Mouse (Mus musculus) cerebellum, adult 2 months (tissue): Measurements from ENCODE around the gene Olfr1463. TPM values are rescaled to one million over a fixed set of nuclear protein-coding genes. Genes with fewer than 3 reads are reported as not detected.

ENCODE experiments used
- DNase-seq, 2 experiments: peaks; one replicate each; pipeline ENCODE4 v3.0.0; 2021
- H3K27ac ChIP-seq: fragments of 200-500 bp; 2 replicates; pipeline ENCODE4 v1.5.1; 2012; ENCODE audit warnings: low read length, control low read depth, inconsistent platforms; ENCODE audit not compliant: insufficient read depth
- H3K27me3 ChIP-seq: fragments of 200-500 bp; 2 replicates; pipeline ENCODE4 v1.6.1; 2012; ENCODE audit warnings: inconsistent platforms, mild to moderate bottlenecking, low read length, moderate library complexity; ENCODE audit not compliant: control insufficient read depth, insufficient read depth
- H3K4me1 ChIP-seq: fragments of 200-500 bp; 2 replicates; pipeline ENCODE4 v1.6.1; 2011; ENCODE audit warnings: low read length; ENCODE audit not compliant: control insufficient read depth, insufficient read depth
- H3K4me3 ChIP-seq: fragments of 200-500 bp; replicated peaks from 2 replicates; pipeline ENCODE3; 2011; ENCODE audit warnings: mild to moderate bottlenecking, low read depth, low read length, control low read depth; ENCODE audit not compliant: insufficient read depth
- CTCF ChIP-seq: fragments of 200-500 bp; IDR thresholded peaks from 2 replicates; pipeline ENCODE4 v1.5.1; 2011; ENCODE audit warnings: low read depth, mild to moderate bottlenecking, control low read depth, low read length, moderate library complexity, borderline replicate concordance; ENCODE audit not compliant: insufficient read depth
- POLR2A ChIP-seq: fragments of 200-500 bp; IDR thresholded peaks from 2 replicates; pipeline ENCODE4 v1.6.1; 2011; ENCODE audit warnings: low read length, control low read depth, borderline replicate concordance; ENCODE audit not compliant: insufficient read depth
- WGBS: fragments of 180-500 bp; shearing (Covaris S2); methylation state at CpG from one replicate; pipeline ENCODE4 v1.1.7; 2018; 5-methylcytosine and 5-hydroxymethylcytosine counted together
- polyA plus RNA-seq: library from polyadenylated mRNA; depleted of rRNA; stranded (reverse); fragments of >200 nt; gene quantifications from 2 replicates; pipeline ENCODE4 v1.2.3, GENCODE M21; 2012; rRNA removed

Gene Olfr1463
- polyA plus RNA-seq, result not detected in 2 replicates

- no peak within 1 kb of the TSS for H3K27ac ChIP-seq
- H3K4me1 ChIP-seq, result no peaks in the 10 kb centered on the region
- no peak for DNase-seq
- no peaks in the 10 kb centered on the region for H3K27me3 ChIP-seq
- TF ChIP-seq CTCF (no peak), POLR2A (no peak)
- H3K4me3 ChIP-seq, result no peak within 1 kb of the TSS
Observed at GRCm38 (mm10) chr19:13231028-13231427, at the start of gene Olfr1463. TSS of gene Olfr1463 (plus strand) at chr19:13231328.

GRCm38 (mm10) chr19:13185434-13185833 lies 45.7 kb upstream of the Olfr1463 start, which contains the start of gene Olfr1462:
TSS of gene Olfr1462 (plus strand) at chr19:13185734.
- Histone ChIP-seq H3K27ac (no peak within 1 kb of the TSS), H3K4me1 (no peaks in the 10 kb centered on the region), H3K4me3 (no peak within 1 kb of the TSS), H3K27me3 (no peaks in the 10 kb centered on the region)
- DNase-seq, result no peak
- WGBS, result 73% methylated on average over 1 of the region's 1 CpGs
- TF ChIP-seq POLR2A (no peak), CTCF (no peak)

GRCm38 (mm10) chr19:13221666-13222065 lies 9.5 kb upstream of the Olfr1463 start:
- TF ChIP-seq POLR2A (no peak), CTCF (no peak)

More at GRCm38 (mm10) chr19:13221666-13222065, 9.5 kb upstream of the Olfr1463 start:
- 82% methylated on average over 11 of the region's 11 CpGs for WGBS
- Histone ChIP-seq H3K27ac (no peak overlapping the region), H3K27me3 (no peaks in the 10 kb centered on the region), H3K4me1 (no peaks in the 10 kb centered on the region), H3K4me3 (no peak overlapping the region)
- DNase-seq, result no peak

Other genes starting within 250 kb of the Olfr1463 start
- gene Olfr1451, start 236.3 kb upstream of the Olfr1463 start, polyA plus RNA-seq, result not detected in 2 replicates
- gene Olfr1453, start 203.0 kb upstream of the Olfr1463 start, polyA plus RNA-seq, result not detected in 2 replicates
- gene Olfr1454, start 170.7 kb upstream of the Olfr1463 start, polyA plus RNA-seq, result not detected in 2 replicates
- gene Olfr1457, start 133.4 kb upstream of the Olfr1463 start, polyA plus RNA-seq, result not detected in 2 replicates
- gene Olfr1458, start 124.6 kb upstream of the Olfr1463 start, polyA plus RNA-seq, result not detected in 2 replicates
- not detected in 2 replicates for gene Olfr1459, start 81.8 kb upstream of the Olfr1463 start, polyA plus RNA-seq
- not detected in 2 replicates for gene Olfr1461, start 68.3 kb upstream of the Olfr1463 start, polyA plus RNA-seq
- gene Olfr1462, start 45.6 kb upstream of the Olfr1463 start, polyA plus RNA-seq, result not detected in 2 replicates
- not detected in 2 replicates for gene Olfr1465, start 84.2 kb downstream of the Olfr1463 start, polyA plus RNA-seq
- gene Olfr1466, start 107.5 kb downstream of the Olfr1463 start, polyA plus RNA-seq, result not detected in 2 replicates
- not detected in 2 replicates for gene Olfr1467, start 130.9 kb downstream of the Olfr1463 start, polyA plus RNA-seq
- gene Olfr1469, start 176.5 kb downstream of the Olfr1463 start, polyA plus RNA-seq, result not detected in 2 replicates
- gene Olfr1471, start 212.1 kb downstream of the Olfr1463 start, polyA plus RNA-seq, result not detected in 2 replicates
- gene Olfr1472, start 224.8 kb downstream of the Olfr1463 start, polyA plus RNA-seq, result not detected in 2 replicates
- not detected in 2 replicates for gene Olfr1474, start 238.2 kb downstream of the Olfr1463 start, polyA plus RNA-seq
- gene Olfr1475, start 248.9 kb downstream of the Olfr1463 start, polyA plus RNA-seq, result not detected in 2 replicates